Mouse (Mus musculus) kidney, adult 2 months (tissue): ENCODE data around the gene Myl3.

Experiments
- CTCF ChIP-seq: fragments of 200-500 bp; conservative IDR thresholded peaks from 2 replicates; pipeline ENCODE4 v1.5.1; 2011; ENCODE audit warnings: low read depth, mild to moderate bottlenecking, control low read depth, low read length, moderate library complexity, mixed read lengths; ENCODE audit not compliant: insufficient read depth, insufficient read length
- POLR2A ChIP-seq: fragments of 200-500 bp; IDR thresholded peaks from one replicate; pipeline ENCODE4 v1.6.1; 2011; ENCODE audit warnings: low read depth, low read length, control low read depth

DNA sequence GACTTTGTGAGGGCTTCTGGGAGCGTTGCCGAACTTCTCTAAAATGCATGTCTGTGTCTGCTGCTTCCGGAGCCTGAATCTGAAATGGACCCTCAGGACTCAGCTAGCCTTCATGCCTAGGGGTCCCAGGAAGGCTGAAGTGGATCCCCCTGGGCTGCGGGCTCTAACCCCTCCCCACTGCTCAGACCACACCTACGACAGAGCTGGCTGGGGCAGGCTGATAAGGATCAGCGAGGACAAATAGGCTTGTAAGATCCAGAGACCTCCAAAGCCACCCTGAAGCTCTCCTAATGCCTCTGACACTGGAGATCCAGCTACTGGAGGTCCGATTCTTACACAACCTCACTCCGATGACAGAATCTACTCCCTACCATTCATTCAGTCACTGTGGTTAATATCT lies 8.6 kb upstream of the Myl3 start:
- TF ChIP-seq POLR2A = no peak
- no peak for TF ChIP-seq CTCF
